Mouse (Mus musculus): ENCODE data around the gene 1700042G07Rik.

GRCm38 (mm10) chr4:116220780-116221139, 47.6 kb downstream of the 1700042G07Rik start:
- TF ChIP-seq CTCF (IDR thresholded peaks at IDR 0.05; ENCODE audit: low read depth) (no peak), EP300 (IDR thresholded peaks at IDR 0.05; ENCODE audit: low read depth) (no peak)

All from liver, postnatal 0 days (tissue).